Mouse (Mus musculus): Measurements from ENCODE around the gene Rad54l2. TPM values are rescaled to one million over a fixed set of nuclear protein-coding genes. Genes with fewer than 3 reads are reported as not detected.

Gene Rad54l2
- polyA plus RNA-seq, 1 experiment from 2014 or later: 8.5 TPM

DNA sequence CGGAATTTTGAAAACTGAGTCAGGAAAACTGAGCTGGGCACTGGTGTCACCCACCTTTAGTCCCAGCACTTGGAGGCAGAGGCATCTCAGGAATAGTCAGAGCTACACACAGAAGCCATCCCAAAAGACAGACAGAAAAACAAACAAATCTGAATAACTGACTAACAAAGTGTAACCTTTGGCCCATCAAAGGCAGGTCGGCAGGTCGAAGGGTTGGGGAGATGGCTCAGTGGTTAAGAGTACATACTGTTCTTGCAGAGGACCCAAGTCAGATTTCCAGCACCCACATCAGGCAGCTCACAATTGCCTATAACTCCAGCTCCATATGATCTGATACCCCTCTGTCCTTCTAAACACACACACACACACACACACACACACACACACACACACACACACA lies 3.8 kb downstream of the Rad54l2 start:
- Histone ChIP-seq H3K4me2 (no peak overlapping the region), H3K27me3 (no peaks in the 10 kb centered on the region), H3K4me1 (peaks cover 10% of the 10 kb centered on the region), H3K27ac (no peak overlapping the region), H3K4me3 (no peak overlapping the region), H3K36me3 (no peaks in the 10 kb centered on the region), H3K9ac (no peak overlapping the region), H3K9me3 (no peaks in the 10 kb centered on the region)
- ATAC-seq (ENCODE audit: insufficient number of reproducible peaks, insufficient read depth, low FRiP score, low TSS enrichment, low read depth): no peak
- 78% methylated on average over 3 of the region's 3 CpGs for WGBS

- Histone ChIP-seq H3K4me3 (no peak overlapping the region), H3K27ac (no peak overlapping the region), H3K9ac (no peak overlapping the region), H3K36me3 (no peaks in the 10 kb centered on the region), H3K4me2 (no peak overlapping the region), H3K4me1 (peaks cover 6% of the 10 kb centered on the region), H3K27me3 (no peaks in the 10 kb centered on the region), H3K9me3 (no peaks in the 10 kb centered on the region)
- no peak for ATAC-seq (ENCODE audit: insufficient number of reproducible peaks, insufficient read depth, low FRiP score, low TSS enrichment, low read depth)
- WGBS: 98% methylated on average over 2 of the region's 2 CpGs
Observed at GRCm38 (mm10) chr9:106783554-106783953, 5.4 kb downstream of the Rad54l2 start.

DNA sequence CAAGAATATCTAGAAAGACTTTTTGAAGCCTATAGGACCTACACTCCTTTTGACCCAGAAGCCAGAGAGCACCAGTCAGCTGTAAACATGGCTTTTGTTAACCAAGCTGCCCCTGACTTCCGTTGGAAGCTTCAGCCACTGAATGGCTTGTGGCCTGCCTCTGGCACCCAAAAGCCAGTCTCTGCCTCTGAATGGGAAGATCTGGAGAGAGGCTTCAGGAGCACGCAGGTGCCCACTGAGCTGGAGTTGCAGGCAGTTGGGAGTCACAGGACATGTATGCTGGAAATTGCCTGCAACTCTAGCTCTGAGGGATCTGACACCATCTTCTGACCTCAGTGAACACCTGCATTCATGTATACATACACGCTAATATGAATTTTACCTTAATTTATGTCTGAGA lies 8.9 kb downstream of the Rad54l2 start:
- no peak for ATAC-seq (ENCODE audit: insufficient number of reproducible peaks, insufficient read depth, low FRiP score, low TSS enrichment, low read depth)
- H3K9ac ChIP-seq: no peak overlapping the region
- no peaks in the 10 kb centered on the region for H3K4me1 ChIP-seq
- H3K4me2 ChIP-seq: no peak overlapping the region
- no peaks in the 10 kb centered on the region for H3K36me3 ChIP-seq
- H3K9me3 ChIP-seq: no peaks in the 10 kb centered on the region
- H3K27me3 ChIP-seq: no peaks in the 10 kb centered on the region
- no peak overlapping the region for H3K27ac ChIP-seq
- no peak overlapping the region for H3K4me3 ChIP-seq
- WGBS: 85% methylated on average over 3 of the region's 3 CpGs

DNA sequence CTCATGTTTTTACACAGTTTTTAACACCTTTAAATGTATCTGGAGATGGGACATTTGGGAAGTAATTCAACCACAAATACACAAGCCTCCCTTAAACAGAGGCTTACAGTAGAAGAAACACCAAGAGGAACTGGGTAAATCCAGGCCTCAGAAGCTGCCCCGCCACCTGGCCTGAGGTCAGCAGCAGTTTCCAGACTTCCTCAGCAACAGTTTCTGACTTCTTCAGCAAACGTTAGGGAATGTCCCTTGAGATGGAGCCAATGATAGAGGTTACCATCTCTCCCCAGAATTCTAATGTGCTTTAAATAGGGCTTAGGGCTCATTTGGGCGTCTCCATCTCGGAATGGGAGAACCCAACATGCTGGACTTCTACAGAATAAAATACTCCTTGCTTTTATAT lies 10.7 kb downstream of the Rad54l2 start:
- no peak overlapping the region for H3K9ac ChIP-seq
- H3K27me3 ChIP-seq: no peaks in the 10 kb centered on the region
- no peak overlapping the region for H3K4me3 ChIP-seq
- no peaks in the 10 kb centered on the region for H3K36me3 ChIP-seq
- no peaks in the 10 kb centered on the region for H3K4me1 ChIP-seq
- no peaks in the 10 kb centered on the region for H3K9me3 ChIP-seq
- 85% methylated on average over 4 of the region's 4 CpGs for WGBS
- H3K4me2 ChIP-seq: no peak overlapping the region
- ATAC-seq (ENCODE audit: insufficient number of reproducible peaks, insufficient read depth, low FRiP score, low TSS enrichment, low read depth): no peak
- H3K27ac ChIP-seq: no peak overlapping the region

DNA sequence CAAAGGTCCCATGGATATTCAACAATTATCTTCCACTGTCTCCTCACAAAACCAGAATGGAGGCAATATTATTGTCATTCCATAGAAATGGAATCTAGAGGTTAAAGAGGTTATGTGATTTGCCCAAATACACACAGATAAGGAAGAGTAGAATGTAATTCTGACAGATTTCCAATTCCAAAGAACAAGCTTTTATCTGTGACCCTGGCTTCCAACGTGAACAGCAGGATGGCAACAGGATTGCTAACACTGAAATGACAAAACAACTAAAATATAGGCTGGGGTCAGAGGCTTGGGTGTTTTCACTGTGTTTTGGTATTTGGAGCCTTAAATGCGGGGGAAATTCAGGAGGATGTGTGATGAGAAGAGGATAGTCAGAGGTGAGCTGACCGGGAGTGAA lies 11.6 kb downstream of the Rad54l2 start:
- Histone ChIP-seq H3K27me3 (no peaks in the 10 kb centered on the region), H3K4me1 (no peaks in the 10 kb centered on the region), H3K27ac (no peak overlapping the region), H3K4me3 (no peak overlapping the region), H3K9me3 (no peaks in the 10 kb centered on the region), H3K36me3 (no peaks in the 10 kb centered on the region), H3K4me2 (no peak overlapping the region), H3K9ac (no peak overlapping the region)
- WGBS: 91% methylated on average over 3 of the region's 3 CpGs
- no peak for ATAC-seq (ENCODE audit: insufficient number of reproducible peaks, insufficient read depth, low FRiP score, low TSS enrichment, low read depth)

GRCm38 (mm10) chr9:106776116-106776515 lies 12.9 kb downstream of the Rad54l2 start:
- no peaks in the 10 kb centered on the region for H3K9me3 ChIP-seq
- H3K36me3 ChIP-seq: no peaks in the 10 kb centered on the region
- H3K9ac ChIP-seq: no peak overlapping the region
- no peak overlapping the region for H3K4me3 ChIP-seq
- no peak for ATAC-seq (ENCODE audit: insufficient number of reproducible peaks, insufficient read depth, low FRiP score, low TSS enrichment, low read depth)
- H3K4me2 ChIP-seq: no peak overlapping the region
- no peaks in the 10 kb centered on the region for H3K4me1 ChIP-seq
- no peak overlapping the region for H3K27ac ChIP-seq
- WGBS: 93% methylated on average over 1 of the region's 1 CpGs
- H3K27me3 ChIP-seq: no peaks in the 10 kb centered on the region

GRCm38 (mm10) chr9:106771770-106772169 lies 17.2 kb downstream of the Rad54l2 start:
- no peak overlapping the region for H3K27ac ChIP-seq
- H3K36me3 ChIP-seq: no peaks in the 10 kb centered on the region
- no peaks in the 10 kb centered on the region for H3K4me1 ChIP-seq
- 86% methylated on average over 2 of the region's 2 CpGs for WGBS
- H3K4me3 ChIP-seq: no peak overlapping the region
- H3K9me3 ChIP-seq: no peaks in the 10 kb centered on the region
- no peak overlapping the region for H3K9ac ChIP-seq
- ATAC-seq (ENCODE audit: insufficient number of reproducible peaks, insufficient read depth, low FRiP score, low TSS enrichment, low read depth): no peak
- no peak overlapping the region for H3K4me2 ChIP-seq
- H3K27me3 ChIP-seq: no peaks in the 10 kb centered on the region

DNA sequence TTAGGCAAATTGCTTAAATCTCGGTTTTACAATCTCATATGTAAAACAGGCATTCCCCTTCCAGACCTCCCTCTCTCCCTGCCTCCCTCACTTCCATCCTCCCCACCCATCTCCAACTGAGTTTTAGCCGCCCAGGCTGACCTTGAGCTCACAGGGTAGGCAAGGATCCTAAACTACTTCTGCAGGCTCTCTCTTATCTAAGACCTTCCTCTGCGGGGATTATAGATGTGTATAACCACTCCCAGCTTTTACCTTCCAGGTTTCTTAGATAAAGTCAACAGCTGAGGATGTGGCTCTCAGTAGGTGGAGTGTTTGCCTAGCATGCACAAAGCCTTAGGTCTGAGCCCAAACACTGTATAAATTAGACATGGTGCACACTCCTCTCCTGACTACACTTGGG lies 18.8 kb downstream of the Rad54l2 start:
- ATAC-seq (ENCODE audit: insufficient number of reproducible peaks, insufficient read depth, low FRiP score, low TSS enrichment, low read depth): no peak
- Histone ChIP-seq H3K27me3 (no peaks in the 10 kb centered on the region), H3K36me3 (no peaks in the 10 kb centered on the region), H3K4me3 (no peak overlapping the region), H3K9me3 (no peaks in the 10 kb centered on the region), H3K27ac (no peak overlapping the region), H3K9ac (no peak overlapping the region), H3K4me2 (no peak overlapping the region), H3K4me1 (no peaks in the 10 kb centered on the region)
- 78% methylated on average over 3 of the region's 3 CpGs for WGBS

- Histone ChIP-seq H3K36me3 (no peaks in the 10 kb centered on the region), H3K9me3 (no peaks in the 10 kb centered on the region), H3K4me1 (no peaks in the 10 kb centered on the region), H3K9ac (no peak overlapping the region), H3K4me3 (no peak overlapping the region), H3K27ac (no peak overlapping the region), H3K4me2 (no peak overlapping the region), H3K27me3 (no peaks in the 10 kb centered on the region)
- 93% methylated on average over 5 of the region's 5 CpGs for WGBS
- ATAC-seq (ENCODE audit: insufficient number of reproducible peaks, insufficient read depth, low FRiP score, low TSS enrichment, low read depth): no peak
Observed at GRCm38 (mm10) chr9:106769781-106770180, 19.2 kb downstream of the Rad54l2 start.

- Histone ChIP-seq H3K9ac (no peak overlapping the region), H3K4me1 (no peaks in the 10 kb centered on the region), H3K27ac (no peak overlapping the region), H3K4me2 (no peak overlapping the region), H3K4me3 (no peak overlapping the region), H3K9me3 (no peaks in the 10 kb centered on the region), H3K36me3 (peaks cover 33% of the 10 kb centered on the region), H3K27me3 (no peaks in the 10 kb centered on the region)
- ATAC-seq (ENCODE audit: insufficient number of reproducible peaks, insufficient read depth, low FRiP score, low TSS enrichment, low read depth): no peak
- 92% methylated on average over 9 of the region's 9 CpGs for WGBS
Observed at GRCm38 (mm10) chr9:106756421-106756820, 32.6 kb downstream of the Rad54l2 start.

DNA sequence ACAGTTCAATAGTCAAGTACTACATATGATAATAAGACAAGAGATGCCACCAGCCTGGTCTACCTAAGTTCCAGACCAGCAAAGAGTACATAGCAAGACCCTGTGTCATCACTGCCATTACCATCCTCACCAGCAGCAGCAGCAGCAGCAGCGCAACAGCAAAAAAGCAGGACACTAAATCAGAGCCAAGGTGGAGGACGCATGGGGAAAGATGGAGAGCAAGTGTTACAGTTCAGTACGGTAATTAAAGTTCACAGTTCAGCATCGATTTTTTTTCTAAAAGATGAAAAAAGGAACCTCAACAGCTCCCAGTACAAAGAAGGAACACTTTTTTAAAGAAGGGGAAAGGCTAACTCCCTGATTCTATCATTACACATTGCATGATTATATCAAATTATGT lies 33.2 kb downstream of the Rad54l2 start:
- Histone ChIP-seq H3K4me2 (no peak overlapping the region), H3K4me3 (no peak overlapping the region), H3K27me3 (no peaks in the 10 kb centered on the region), H3K36me3 (peaks cover 38% of the 10 kb centered on the region), H3K9ac (no peak overlapping the region), H3K9me3 (no peaks in the 10 kb centered on the region), H3K4me1 (no peaks in the 10 kb centered on the region), H3K27ac (no peak overlapping the region)
- 91% methylated on average over 4 of the region's 4 CpGs for WGBS
- no peak for ATAC-seq (ENCODE audit: insufficient number of reproducible peaks, insufficient read depth, low FRiP score, low TSS enrichment, low read depth)

GRCm38 (mm10) chr9:106754311-106754710 lies 34.7 kb downstream of the Rad54l2 start:
- Histone ChIP-seq H3K4me3 (no peak overlapping the region), H3K9me3 (no peaks in the 10 kb centered on the region), H3K4me2 (no peak overlapping the region), H3K36me3 (peaks cover 38% of the 10 kb centered on the region), H3K27me3 (no peaks in the 10 kb centered on the region), H3K27ac (no peak overlapping the region), H3K4me1 (no peaks in the 10 kb centered on the region), H3K9ac (no peak overlapping the region)
- ATAC-seq (ENCODE audit: insufficient number of reproducible peaks, insufficient read depth, low FRiP score, low TSS enrichment, low read depth): no peak
- 87% methylated on average over 2 of the region's 2 CpGs for WGBS

DNA sequence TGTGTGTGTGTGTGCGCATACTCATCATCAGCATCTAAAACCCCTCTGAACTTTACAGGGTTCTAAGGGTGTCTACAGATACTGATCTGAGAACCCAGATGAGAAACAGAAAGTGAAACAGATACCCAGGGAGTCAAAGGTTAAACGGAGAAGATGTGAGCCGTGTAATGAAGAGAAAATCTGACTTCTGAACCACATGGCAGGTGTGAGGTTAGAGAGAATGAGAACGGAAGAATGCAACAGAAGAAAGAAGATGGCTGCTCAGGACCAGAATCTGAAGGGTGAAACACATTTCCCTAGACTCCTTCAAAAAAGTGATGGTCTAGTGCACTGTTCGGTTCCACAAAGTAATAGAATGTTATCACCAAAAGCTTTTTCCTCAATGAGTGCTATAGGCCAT lies 36.9 kb downstream of the Rad54l2 start:
- 80% methylated on average over 5 of the region's 5 CpGs for WGBS
- ATAC-seq (ENCODE audit: insufficient number of reproducible peaks, insufficient read depth, low FRiP score, low TSS enrichment, low read depth): no peak

More for the DNA sequence above, 36.9 kb downstream of the Rad54l2 start:
- Histone ChIP-seq H3K4me2 (no peak overlapping the region), H3K9ac (no peak overlapping the region), H3K27ac (no peak overlapping the region), H3K27me3 (no peaks in the 10 kb centered on the region), H3K36me3 (peaks cover 34% of the 10 kb centered on the region), H3K4me3 (no peak overlapping the region), H3K9me3 (no peaks in the 10 kb centered on the region), H3K4me1 (no peaks in the 10 kb centered on the region)
